Mouse (Mus musculus) ES-E14 (cell line): ENCODE results near the gene Cd37. TPM values are rescaled to one million over a fixed set of nuclear protein-coding genes. Genes with fewer than 3 reads are reported as not detected.

Source experiments
- DNase-seq: peaks from one replicate; pipeline ENCODE4 v3.0.0-alpha.2; 2013; ENCODE audit warnings: low read depth, low spot score
- H3K27ac ChIP-seq: 2 replicates; pipeline ENCODE4 v1.5.1; 2012; ENCODE audit warnings: low read depth, mild to moderate bottlenecking, low read length, moderate library complexity, mixed read lengths; ENCODE audit not compliant: poor library complexity, insufficient read depth, severe bottlenecking
- H3K36me3 ChIP-seq: 2 replicates; pipeline ENCODE4 v1.6.1; 2012; ENCODE audit warnings: mild to moderate bottlenecking, low read length, moderate library complexity, mixed read lengths; ENCODE audit not compliant: control insufficient read depth, poor library complexity, insufficient read depth, severe bottlenecking
- H3K4me1 ChIP-seq, 2 experiments: fragments of 150-350 bp in 1 of 2; sonication (generic) in 1 of 2; 2 replicates each; pipeline ENCODE4 v1.6.1; 2012; ENCODE audit warnings: low read length in 2 of 2, mild to moderate bottlenecking in 1 of 2, mixed read lengths in 1 of 2; ENCODE audit not compliant: control insufficient read depth in 2 of 2, insufficient read depth in 2 of 2, poor library complexity in 1 of 2
- H3K4me3 ChIP-seq, 2 experiments: fragments of 150-350 bp in 1 of 2; sonication (generic) in 1 of 2; 2 replicates each; pipeline ENCODE4 v1.5.1; 2012; ENCODE audit warnings: low read length in 2 of 2, low read depth in 1 of 2, mild to moderate bottlenecking in 1 of 2, mixed read lengths in 1 of 2; ENCODE audit not compliant: insufficient read depth in 1 of 2, poor library complexity in 1 of 2, severe bottlenecking in 1 of 2
- H3K9ac ChIP-seq: 2 replicates; pipeline ENCODE4 v1.6.1; 2012; ENCODE audit warnings: low read depth, mild to moderate bottlenecking, low read length, mixed read lengths; ENCODE audit not compliant: poor library complexity, insufficient read depth, severe bottlenecking
- H3K9me3 ChIP-seq: fragments of 150-350 bp; sonication (generic); 2 replicates; pipeline ENCODE4 v1.6.1; 2012; ENCODE audit warnings: low read depth, mild to moderate bottlenecking, low read length; ENCODE audit not compliant: control insufficient read depth, insufficient read depth
- CHD2 ChIP-seq: IDR thresholded peaks from 2 replicates; pipeline ENCODE4 v1.6.1; 2014; ENCODE audit warnings: mild to moderate bottlenecking, low read depth, low read length, inconsistent platforms
- HCFC1 ChIP-seq: IDR thresholded peaks from 2 replicates; pipeline ENCODE4 v1.6.1; 2012; ENCODE audit warnings: low read length, inconsistent platforms, borderline replicate concordance; ENCODE audit not compliant: insufficient read depth
- MAFK ChIP-seq: IDR thresholded peaks from 2 replicates; pipeline ENCODE4 v1.6.1; 2014; ENCODE audit warnings: mild to moderate bottlenecking, low read depth, low read length, inconsistent platforms; ENCODE audit not compliant: insufficient read depth
- ZC3H11A ChIP-seq: IDR thresholded peaks from 2 replicates; pipeline ENCODE4 v1.6.1; 2012; ENCODE audit warnings: low read depth, mild to moderate bottlenecking, inconsistent platforms, low read length, borderline replicate concordance
- ZNF384 ChIP-seq: IDR thresholded peaks from 2 replicates; pipeline ENCODE4 v1.6.1; 2012; ENCODE audit warnings: low read depth, low read length, inconsistent platforms
- in situ Hi-C, 2 experiments: fragments of 600-800 bp; cut with MboI; formaldehyde crosslinking; loops; one replicate each; pipeline ENCODE4 v1.15.1; 2025; ENCODE audit warnings: low sequenced_read_pairs in 2 of 2, inconsistent platforms in 1 of 2; ENCODE audit not compliant: unreplicated experiment in 2 of 2
- total RNA-seq: library from RNA; depleted of rRNA; stranded (reverse); fragments of 300-350 nt; gene quantifications from 2 replicates; pipeline ENCODE4 v1.2.3, GENCODE M21; 2012

Gene Cd37
- total RNA-seq, 1 experiment: 50.8 TPM

DNA sequence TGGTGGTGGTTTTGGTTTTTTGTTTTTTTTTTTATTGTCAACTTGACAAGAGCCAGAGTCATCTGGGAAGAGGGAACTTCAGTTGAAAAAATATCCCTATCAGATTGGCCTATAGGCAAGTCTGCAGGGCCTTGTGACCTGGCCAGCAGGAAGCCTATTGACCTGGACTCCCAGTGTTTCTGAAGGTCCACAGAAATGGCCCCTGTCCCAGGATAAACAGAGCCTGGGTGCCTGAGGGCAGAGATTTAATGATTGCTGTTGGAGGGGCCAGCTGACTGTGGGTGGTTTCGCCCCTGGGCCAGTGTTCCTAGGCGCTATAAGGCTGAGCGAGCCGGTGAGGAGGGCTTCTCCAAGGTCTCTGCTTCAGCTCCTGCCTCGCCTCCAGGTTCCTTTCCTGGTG, 25.2 kb downstream of the Cd37 start:
- TF ChIP-seq CHD2 (no peak), ZNF384 (no peak), HCFC1 (no peak), MAFK (no peak), ZC3H11A (no peak)
- Histone ChIP-seq H3K4me1 (peaks cover 4 to 24% of the 10 kb centered on the region in 2 experiments; a peak in 2 of 4 replicates), H3K36me3 (peaks cover 13% of the 10 kb centered on the region; the same call in 1 of the 2 replicates), H3K4me3 (no peak overlapping the region), H3K9me3 (no peaks in the 10 kb centered on the region), H3K9ac (no peak overlapping the region), H3K27ac (no peak overlapping the region)
- in situ Hi-C loops: no loop called here
- no peak for DNase-seq

- no peak overlapping the region for H3K9ac ChIP-seq
- no peak overlapping the region for H3K27ac ChIP-seq
- H3K4me1 ChIP-seq: peaks cover 4 to 16% of the 10 kb centered on the region in 2 experiments; a peak in 2 of 4 replicates
- H3K9me3 ChIP-seq: no peaks in the 10 kb centered on the region
- peak overlapping the region in 1 of 2 experiments; percentile 72; a peak in 2 of 4 replicates for H3K4me3 ChIP-seq
- TF ChIP-seq CHD2: no peak
- no peak for TF ChIP-seq HCFC1
- no peak for TF ChIP-seq ZNF384
- TF ChIP-seq MAFK: no peak
- no peak for TF ChIP-seq ZC3H11A
- no peak for DNase-seq
- in situ Hi-C loops: no loop called here
- H3K36me3 ChIP-seq: peaks cover 4% of the 10 kb centered on the region; the same call in 1 of the 2 replicates
These were observed 26.6 kb downstream of the Cd37 start for GRCm38 (mm10) chr7:45212356-45212755.

DNA sequence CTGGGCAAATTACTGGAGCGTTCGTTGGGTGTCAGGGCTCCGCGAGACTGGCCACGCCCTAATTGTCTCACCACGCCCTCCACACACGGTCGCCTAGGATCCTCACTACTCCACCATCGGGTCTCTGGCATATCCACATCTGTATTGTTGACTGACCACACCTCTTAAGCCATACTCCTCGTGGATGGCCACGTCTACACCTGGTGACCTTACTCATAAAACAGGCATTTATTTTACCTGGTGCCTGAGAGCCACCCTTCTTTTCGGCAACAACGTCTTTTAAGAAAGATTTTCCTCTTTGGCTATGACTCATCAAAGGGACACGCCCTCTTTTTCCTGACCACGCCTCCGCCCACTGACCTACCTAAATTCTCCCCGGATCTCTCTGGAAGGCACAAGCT, 27.1 kb downstream of the Cd37 start, which contains the start of gene Dkkl1:
TSS of gene Dkkl1 (minus strand) at position 297 of the 401 bp plus-strand sequence.
- DNase-seq: no peak
- H3K9ac ChIP-seq: no peak within 1 kb of the TSS
- peak within 1 kb of the TSS; percentile 54 to 72 for H3K4me3 ChIP-seq
- in situ Hi-C loops: no loop called here
- H3K4me1 ChIP-seq: peaks cover 4 to 11% of the 10 kb centered on the region in 2 experiments; a peak in 1 of 4 replicates
- no peaks in the 10 kb centered on the region for H3K9me3 ChIP-seq
- H3K27ac ChIP-seq: no peak within 1 kb of the TSS
- no peaks in the 10 kb centered on the region for H3K36me3 ChIP-seq
- TF ChIP-seq ZNF384 (no peak), HCFC1 (no peak), MAFK (no peak), ZC3H11A (no peak), CHD2 (no peak; the same call in 1 of the 2 replicates)

DNA sequence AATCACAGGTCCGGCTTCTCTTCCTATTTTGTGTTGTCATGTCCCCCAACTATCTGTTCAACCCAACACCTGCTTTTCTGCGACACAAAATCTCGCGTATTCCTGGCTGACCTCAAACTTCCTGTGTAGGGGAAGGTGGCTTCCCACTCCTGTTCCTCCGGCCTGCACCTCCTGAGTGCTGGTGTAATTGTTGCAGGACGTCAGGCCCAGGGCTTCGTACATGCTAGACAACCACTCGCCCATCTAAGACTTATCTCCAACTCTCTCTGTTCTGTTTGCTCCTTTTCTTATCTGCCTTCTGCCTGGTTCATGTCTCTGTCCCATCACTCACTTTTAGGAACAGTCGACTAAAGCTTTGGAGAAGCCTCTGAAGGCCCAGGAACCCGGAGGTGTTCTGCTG, 27.8 kb downstream of the Cd37 start:
- TF ChIP-seq MAFK: no peak
- no peak for TF ChIP-seq HCFC1
- TF ChIP-seq ZNF384: no peak
- no peak for TF ChIP-seq ZC3H11A

DNA sequence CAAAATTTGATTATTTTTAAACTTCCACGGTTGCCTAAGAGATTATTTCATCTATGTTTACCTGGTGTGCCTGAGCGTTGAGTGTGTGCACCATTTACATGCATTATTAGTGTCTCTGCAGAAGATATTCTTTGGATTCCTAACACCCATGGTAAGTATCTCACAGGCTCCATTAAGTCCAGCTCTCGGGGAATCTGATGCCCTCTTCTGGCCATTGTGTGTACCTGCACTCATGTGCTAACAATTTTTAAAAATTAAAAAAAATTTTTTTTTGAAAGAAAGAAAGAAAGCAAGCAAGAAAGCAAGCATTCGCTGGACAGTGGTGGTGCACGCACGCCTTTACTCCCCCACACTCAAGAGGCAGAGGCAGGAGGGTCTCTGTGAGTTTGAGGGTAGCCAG, 30.7 kb downstream of the Cd37 start:
- Histone ChIP-seq H3K27ac (no peak overlapping the region), H3K4me3 (no peak overlapping the region), H3K9me3 (no peaks in the 10 kb centered on the region), H3K36me3 (no peaks in the 10 kb centered on the region), H3K4me1 (peaks cover 2 to 14% of the 10 kb centered on the region in 2 experiments; a peak in 1 of 4 replicates), H3K9ac (no peak overlapping the region)
- in situ Hi-C loops: no loop called here
- no peak for DNase-seq
- TF ChIP-seq CHD2: no peak
- TF ChIP-seq HCFC1: no peak

More for the DNA sequence above, 27.8 kb downstream of the Cd37 start:
- H3K4me1 ChIP-seq: peaks cover 4 to 10% of the 10 kb centered on the region in 2 experiments; a peak in 1 of 4 replicates
- no peak for DNase-seq
- H3K36me3 ChIP-seq: no peaks in the 10 kb centered on the region
- no peaks in the 10 kb centered on the region for H3K9me3 ChIP-seq
- in situ Hi-C loops: no loop called here
- no peak overlapping the region for H3K9ac ChIP-seq
- no peak overlapping the region; a peak in 2 of 4 replicates for H3K4me3 ChIP-seq
- H3K27ac ChIP-seq: no peak overlapping the region
